Mouse (Mus musculus) MEL-GATA-1-ER (cell line): ENCODE results near the gene Papln.
A peak's percentile ranks its signal among the peaks of the same experiment; 100 is the strongest.

Experiments used
- DNase-seq: peaks from one replicate; pipeline ENCODE4 v3.0.0-alpha.2; 2012; ENCODE audit warnings: low read depth; ENCODE audit errors: extremely low read depth

Gene Papln

DNA sequence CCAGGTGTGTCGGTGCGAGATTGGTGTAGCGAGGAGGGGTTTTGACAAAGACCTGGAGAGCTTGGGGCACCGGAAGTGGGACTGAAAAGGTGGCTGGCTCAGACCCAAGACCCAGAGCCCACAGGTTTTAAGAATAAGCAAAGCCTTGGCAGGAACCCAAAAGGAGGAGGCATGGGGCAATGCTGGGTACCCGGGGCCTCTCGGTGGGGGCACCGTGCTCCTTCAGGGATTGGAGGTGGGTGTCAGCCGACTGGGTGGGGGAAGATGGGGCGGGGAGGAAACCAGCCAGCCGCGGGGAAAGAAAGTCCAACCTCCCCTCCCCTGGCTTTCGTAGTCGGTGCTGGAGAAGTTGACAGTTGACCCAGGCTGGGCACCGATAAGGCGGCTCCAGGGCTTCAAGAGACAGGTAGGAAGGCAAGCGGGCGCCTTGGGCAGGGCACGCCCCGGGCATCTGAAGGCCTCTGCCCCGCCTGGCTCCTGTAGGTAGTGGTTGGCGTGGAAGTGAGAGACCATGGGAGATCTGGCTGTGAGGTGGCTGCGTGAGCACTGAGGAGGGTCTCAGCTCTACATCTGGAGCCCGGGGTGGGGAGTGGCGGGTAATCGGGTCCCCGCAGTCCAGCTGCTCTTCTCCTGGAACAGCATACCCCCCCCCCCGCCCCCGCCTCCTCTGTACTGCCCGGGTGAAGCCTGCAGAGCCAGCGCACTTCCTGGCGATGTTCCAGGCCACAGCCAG lies at the start of gene Papln:
Gene Papln (plus strand): TSS at position 324 of the 733 bp plus-strand sequence.
- DNase-seq: no peak

DNA sequence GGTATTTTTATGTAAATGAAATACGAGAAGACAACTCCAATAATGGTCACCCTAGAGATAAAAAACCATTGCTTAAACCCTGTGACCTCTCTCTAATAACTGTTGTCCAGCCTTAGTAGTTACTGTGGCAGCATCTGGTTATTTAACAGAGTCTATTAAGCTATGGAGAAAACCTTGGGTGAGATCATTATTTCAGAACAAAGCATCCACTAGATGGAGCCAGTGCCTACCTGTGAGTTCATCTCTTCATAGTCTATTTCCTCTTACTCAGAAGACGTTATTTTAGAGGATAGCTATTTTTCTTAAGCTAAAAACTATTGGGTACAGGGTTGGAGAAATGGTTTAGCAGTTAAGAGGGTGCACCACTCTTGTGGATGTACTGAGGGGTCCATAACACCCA lies 49.7 kb upstream of the Papln start:
- DNase-seq: peak; percentile 48

DNA sequence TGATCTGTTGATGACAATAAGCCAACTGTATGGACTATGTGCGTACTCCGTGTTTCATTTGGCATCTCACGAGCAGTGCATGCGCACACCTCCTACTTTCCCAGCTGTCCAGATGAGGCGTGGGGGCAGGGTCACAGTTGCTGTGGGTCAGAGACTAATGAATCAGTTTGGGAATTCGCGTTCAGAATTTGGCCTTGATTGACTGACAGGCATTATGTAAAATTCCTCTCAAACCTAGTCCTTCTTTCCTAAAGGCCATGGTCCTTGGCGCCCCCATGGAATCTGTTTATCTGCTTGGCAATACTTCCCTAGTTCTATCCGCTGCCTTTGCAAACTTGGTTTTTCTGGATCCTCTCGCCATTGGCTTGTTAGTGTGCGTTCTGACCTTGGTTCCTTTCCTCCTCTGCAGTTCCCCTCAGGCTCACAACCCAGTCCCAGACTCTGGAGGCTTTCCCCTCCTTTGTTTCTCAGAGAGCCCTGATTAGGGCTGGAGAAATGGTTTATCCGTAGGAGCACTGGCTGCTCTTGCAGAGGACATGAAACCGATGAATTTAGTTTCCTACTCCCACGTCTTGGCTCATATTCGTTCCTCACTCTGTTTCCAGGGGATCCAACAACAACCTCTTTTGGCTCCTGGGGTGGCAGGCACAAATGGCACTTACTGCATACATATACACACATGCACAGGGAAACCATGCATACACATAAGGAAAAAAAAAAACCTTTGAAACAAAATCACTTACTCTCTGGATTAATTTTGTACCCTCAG lies 46.8 kb upstream of the Papln start:
- no peak for DNase-seq

DNA sequence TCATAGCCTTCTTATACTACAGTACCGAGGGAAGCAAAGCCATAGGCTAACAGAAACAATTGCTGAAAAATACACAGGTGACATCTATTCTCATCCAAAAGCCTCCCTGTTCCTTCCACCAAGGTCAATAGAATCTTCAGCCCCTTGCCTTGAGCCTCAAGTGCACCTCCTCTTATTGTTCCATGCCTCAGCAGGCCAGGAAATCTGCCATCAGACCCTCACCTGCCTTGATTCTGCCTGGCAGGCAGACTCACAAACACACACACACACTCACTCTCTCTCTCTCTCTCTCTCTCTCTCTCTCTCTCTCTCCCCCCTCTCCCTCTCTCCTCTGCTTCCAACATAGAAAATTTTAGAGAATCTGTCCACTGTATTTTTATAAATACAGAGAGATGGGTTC lies 44.0 kb upstream of the Papln start:
- no peak for DNase-seq

DNA sequence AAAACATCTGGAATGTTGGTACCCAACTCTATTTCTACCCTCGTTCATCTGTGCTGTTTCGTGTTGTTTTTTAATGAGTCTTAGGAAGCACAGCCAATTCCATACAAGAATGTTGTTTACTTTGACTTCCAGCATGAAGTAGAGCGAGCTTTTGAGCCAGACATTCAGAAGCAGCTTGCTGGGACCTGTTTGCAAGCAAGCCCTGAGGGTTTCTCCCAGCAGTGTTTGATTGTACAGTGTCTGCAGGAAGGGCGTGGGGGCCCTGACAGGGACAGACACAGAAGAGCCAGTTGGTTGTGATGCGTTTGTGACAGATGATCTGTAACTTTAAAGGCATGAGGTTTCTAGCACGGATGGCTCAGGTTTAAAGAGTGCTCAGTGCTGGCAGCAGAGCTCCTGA lies 42.2 kb upstream of the Papln start:
- no peak for DNase-seq

DNA sequence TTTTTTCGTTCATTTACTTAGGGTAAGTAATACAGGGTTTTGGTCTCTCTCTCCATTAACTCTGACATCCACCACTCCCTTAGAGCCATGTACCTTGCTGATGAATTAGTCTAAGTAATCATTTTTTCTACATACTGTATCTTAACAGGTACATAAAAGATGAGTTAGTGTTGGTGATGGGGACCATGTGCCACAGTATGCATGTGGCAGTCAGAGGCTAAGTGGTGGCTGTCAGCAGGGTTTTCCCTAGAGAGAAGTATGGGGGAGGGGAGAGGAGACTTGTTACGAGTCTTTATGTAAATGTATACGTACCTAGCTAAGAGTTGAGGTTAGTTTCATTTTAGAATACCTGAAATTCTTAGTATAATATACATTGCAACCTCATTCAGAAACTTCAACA lies 40.4 kb upstream of the Papln start:
- no peak for DNase-seq

DNA sequence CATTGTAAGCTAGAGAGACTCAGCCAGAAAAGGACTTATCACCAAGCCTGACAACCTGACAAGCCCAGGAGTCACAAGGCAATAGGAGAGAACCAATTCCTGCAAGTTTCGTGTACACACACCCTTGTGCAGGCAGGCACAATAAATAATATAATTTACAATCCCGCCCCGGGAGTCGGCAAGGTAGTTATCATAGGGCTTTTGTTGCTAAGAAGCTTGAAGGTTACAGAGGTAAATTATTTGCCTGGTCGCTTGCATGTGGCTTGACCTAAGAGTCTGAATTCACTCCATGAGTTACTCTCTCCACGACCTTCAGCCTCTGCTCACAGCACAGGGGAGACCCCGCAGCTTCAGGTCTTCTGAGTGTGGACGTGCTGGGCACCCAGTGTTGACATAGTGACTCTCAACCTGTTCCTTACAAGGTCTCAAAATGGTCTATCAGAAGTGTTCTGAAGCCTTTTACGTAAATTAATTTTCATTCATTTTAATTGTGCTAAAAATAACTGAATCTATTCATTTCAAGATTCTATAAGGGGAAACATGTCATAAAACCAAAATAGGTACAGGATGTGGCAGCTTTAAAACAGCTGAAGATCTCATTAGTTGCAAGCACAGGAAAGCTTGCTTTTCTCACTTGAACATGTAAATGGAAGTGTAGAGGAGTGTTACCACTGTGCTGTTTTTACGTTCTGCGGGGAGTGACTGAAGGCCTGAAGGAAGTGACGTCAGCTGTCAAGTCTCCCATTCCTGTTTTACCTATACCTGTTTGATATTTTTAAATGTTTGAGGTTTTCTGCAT lies 36.7 kb upstream of the Papln start:
- no peak for DNase-seq

DNA sequence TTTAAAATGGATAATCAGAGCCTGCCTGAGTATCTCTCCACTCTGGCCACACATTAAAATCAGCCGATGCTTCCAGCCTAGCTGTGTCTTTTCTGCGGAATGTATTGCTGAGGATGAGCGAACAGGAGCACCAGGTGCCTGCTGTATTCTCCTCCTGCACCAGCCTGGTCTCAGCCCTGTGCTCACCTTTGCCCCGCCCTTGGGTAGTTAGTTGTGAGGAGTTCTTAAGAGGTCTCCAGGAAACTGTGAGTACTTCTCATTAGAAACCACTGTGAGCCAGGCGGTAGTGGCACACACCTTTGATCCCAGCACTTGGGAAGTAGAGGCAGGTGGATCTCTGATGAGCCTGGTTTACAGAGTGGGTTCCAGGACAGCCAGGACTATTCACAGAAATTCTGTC lies 31.2 kb upstream of the Papln start:
- no peak for DNase-seq

DNA sequence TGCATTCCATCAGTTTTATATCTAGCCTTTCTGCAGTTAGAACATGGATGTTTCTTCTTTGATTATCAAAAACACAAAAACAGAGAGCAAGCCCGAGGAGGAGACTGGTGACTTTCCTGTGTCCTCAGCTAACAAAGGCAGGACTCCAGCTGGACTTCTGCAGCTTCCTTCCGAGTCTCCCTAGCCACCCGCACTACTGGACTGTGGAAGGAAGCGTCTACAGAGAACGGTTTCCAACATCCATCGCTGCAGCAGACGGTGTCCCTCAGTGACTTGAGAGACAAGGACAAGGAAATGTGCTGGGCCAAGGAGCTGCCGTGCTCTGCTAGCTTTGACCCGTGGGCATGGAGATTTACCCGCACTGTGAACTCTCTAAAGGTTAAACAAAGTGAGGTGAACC lies 29.4 kb upstream of the Papln start:
- no peak for DNase-seq

DNA sequence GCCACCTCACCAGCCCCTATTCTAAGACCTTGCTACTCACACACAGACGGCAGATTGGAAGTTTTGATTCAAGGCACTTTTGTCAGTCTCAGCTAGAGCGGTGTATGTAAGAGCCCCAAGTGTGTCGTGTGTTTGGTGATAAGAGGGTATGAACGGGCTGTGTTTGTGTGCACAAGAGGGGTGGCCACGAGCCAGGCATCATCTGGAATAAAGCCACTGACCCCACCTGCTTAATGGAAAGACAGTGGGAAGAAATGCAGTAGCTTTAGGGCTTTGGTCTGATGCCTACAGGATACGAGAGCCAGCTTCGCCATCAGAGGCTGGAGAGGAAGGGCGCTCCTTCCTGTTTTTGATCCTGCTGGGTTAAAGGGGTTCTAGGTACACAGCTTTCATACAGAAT lies 27.2 kb upstream of the Papln start:
- no peak for DNase-seq

DNA sequence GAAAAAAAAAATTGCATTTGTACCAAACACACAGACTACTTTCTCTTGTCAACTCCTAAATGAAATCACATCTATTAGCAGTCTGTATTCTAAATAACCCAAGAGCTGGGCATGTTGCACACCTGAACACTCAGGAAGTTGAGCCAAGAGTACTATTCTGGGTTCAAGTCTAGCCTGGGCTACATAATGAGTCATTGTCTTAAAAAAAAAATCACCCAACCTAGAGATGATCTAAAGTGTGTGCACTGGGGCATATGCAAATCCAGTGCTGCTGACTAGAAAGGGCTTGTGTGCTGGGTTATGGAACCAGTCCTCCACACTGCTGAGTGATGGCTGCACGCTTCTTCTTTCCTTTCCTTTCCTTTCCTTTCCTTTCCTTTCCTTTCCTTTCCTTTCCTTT lies 24.8 kb upstream of the Papln start:
- no peak for DNase-seq

DNA sequence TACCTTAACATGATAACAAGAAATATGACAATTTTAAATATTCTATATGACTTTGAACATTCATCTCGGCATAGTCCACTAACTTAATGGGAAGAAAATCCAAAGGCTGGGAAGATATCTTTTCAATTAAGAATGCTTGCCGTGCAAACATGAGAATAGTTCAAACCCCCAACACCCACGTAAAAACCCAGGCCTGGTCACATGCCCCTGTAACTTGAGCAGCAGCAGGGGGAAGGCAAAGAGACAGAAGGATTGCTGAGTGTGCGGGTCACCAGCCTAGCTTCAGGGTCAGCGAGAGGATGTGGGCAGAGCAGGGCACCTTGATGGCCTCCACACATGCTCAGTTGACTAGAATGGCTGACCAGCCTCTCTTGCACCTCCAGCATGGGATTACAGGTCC lies 21.7 kb upstream of the Papln start:
- no peak for DNase-seq

DNA sequence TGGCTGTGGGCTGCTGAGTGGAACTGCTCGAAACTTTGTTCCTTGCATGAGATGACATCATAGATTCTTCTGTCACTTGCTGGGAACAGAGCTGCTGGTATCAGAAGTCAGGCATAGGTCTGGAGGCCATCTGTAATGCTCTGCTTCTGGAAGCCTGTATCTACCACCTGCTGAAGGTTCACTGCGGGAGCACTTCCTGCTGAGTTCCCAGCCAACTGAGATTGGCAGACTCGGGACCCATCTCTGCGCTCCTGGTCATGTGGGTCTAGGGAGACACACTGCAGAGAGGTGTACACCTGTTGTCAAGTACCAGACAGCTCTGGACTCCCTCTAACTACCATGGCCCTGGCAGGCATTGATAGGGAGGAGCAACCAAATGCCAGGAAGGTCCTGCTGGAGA lies 20.6 kb upstream of the Papln start:
- DNase-seq: no peak

DNA sequence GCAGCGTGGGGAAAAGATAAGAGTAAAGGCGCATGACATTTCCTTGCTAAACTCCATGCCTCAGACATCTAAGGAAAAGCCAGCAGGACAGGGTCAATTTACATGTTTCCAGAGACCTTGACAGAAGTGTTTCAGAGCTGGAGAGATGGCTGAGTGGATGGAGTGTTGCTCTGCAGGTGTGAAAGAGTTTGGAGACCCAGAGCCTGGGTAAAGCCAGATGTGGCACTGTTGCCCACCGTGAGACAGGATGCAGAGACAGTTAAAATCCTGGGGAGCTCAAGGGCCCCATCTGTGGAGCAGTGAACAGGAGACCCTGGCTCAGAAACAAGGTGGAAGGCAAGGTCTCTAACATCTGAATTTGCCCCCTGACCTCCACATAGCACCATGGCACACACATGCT lies 19.7 kb upstream of the Papln start:
- DNase-seq: no peak

DNA sequence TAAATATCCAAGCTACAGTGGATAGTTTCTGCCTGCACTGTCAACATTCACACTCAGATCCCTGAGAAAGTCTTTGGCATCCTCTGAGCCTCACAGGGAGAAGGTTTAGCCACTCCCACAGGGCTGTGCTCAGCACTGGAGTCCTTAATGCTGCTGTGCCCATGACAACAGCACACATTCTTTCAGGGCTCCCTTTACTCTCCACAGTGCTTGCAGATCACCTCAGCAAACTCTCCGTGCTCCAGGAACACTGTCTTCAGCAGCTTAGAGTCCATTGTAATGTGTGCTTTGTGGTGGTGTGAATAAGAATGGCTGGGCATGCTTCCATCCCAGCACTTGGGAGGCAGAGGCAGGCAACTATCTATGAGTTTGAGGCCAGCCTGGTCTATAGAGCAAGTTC lies 14.2 kb upstream of the Papln start:
- no peak for DNase-seq

DNA sequence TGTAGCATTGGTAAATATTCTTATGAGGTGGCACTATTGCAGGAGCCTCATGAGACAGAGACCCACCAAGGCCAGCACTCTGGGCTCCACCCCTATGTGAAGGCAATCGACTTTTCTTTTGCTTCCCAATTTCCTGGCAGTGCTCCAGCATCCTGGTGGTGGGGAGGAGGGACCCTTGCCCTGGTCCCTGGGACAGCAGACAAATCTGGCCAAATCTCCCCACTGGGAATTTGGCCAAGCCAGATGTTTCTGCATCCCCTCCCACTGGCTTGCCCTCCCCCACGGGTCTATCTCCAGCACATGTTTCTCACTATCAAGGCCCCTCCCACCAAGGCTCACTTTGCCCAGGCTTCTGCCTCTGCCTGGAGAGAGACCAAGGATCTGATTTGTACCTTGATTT lies 10.9 kb upstream of the Papln start:
- no peak for DNase-seq

DNA sequence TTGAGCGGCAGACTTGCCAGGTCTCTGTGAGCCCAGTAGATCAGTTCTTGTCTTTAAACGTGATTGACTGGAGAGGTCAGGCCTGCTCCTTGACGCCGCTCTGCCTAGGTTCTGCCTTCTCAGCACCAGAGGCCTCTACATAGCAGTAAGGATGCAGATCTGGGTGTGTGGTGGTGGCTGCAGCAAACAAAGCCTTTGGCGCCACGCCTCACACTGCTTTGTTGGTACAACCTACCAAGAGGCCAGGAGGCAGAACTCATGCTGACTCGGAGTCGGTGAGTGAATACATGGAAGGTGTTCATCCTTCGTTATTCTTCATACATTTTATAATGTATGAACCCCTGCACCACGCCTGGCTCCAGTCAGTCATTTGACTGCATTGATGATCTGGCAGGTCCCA lies 4.7 kb upstream of the Papln start:
- DNase-seq: no peak

DNA sequence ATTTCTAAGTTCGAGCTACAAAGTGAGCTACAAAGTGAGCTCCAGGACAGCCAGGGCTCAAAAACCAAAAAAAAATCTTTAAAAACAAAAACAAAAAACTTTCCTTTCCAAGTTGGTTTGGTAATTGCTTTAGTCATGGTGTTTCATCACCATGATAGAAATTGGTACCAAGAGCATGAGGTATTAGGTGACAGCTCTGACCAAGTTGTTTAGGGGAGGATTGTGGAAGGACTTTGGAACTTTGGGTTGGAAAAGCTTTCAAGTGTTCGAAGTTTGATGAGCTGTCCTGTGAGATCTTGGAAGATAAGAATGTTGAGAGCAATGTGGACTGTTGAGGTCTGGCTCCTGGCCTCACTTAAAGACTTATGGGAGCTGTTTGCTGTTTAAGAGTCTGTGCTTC lies 3.2 kb upstream of the Papln start:
- DNase-seq: no peak

DNA sequence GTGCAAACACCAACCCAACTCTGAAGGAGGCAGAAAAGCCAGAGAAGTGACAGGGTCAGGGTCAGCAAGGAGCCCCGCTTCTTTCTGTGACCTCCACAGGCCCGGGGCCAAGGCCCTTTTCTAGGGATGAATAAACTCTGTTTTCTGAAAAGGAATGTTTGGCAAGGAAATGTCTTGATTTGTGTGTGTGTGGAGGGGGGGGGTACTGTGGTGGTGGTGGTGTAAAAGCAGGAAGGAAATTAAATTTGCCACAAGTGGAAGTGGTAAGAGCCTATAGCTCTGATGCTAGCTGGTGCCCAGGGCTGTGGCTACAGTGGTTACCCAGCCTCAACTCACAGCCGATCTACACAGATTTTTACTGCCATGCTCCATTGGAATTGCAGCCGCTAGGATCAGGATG lies 728 bp upstream of the Papln start:
- no peak for DNase-seq

DNA sequence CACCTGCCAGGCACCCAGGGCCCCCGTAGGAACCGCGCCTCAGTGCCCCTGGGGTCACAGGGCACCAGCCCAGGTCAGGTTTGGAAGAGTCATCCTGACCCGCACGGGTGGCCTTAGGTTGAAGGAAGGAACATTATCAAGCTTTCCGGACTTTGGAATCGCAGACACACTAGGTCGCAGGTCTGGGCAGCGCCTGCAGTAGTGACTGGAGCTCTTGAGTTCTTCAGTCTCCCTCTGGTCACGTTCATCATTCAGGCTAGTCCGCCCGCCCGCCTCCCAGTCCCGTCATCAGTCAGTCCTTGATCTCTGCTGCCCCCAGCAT lies 571 bp downstream of the Papln start:
- no peak for DNase-seq

DNA sequence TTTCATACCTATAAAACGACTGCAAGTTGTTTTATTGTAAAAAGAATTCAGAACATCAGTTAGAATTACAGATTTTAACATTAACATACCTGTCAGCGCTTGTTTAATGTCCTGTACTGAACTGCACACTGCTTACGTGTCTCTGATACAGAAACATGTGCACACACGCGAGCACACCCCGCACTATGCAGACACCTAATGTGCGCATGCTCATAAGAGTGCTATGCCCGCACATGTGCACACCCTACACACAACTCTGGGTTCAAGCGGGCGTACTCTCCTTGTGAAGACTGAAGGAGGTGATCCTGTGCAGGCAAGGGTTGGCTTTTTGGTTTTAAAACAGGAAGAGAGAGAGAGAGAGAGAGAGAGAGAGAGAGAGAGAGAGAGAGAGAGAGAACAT lies 1.1 kb downstream of the Papln start:
- no peak for DNase-seq

DNA sequence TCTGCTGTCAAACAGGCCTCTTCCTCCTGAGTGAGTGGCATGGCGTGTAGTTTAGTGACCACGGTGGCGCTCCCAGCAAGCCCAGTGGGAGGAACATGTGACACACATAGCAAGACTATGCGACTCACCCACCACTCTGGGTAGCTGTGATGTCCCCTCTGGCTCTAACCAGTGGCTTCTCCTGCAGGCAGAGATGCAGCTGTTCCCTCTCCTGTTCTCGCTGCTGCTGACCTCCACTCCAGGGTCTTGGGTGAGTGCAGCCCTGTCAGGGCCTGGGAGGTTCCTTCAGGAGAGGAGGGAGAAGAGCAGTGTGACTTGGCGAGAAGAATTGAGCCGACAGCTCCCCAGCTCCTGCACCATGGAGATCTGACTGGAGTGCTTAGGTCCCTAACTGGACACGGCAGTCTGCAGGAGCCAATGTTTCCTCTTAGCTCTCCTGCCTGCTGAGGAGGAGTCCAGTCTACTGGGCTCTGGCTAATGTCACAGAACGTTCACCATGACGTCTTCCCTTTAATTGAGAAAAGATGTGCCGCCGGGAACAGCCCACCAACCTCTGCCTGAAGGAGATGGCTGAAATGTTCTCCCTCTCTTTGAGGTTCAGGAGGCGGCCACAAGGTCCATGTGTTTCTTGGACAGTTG lies 2.6 kb downstream of the Papln start:
- DNase-seq: no peak
